Mouse (Mus musculus) left cerebral cortex, postnatal 36 days (tissue): ENCODE measurements around the gene E2f2. TPM values are rescaled to one million over a fixed set of nuclear protein-coding genes. Genes with fewer than 3 reads are reported as not detected.

Source experiments
- DNase-seq, 2 experiments: peaks; one replicate each; pipeline ENCODE4 v3.0.0; 2021 to 2022; ENCODE audit warnings: low spot score in 2 of 2, mixed read lengths in 1 of 2
- intact Hi-C: fragments of 180-260 bp; cut with DNase I; formaldehyde crosslinking; loops from one replicate; pipeline ENCODE4 v1.15.1; 2025
- total RNA-seq, 2 experiments: library from RNA; stranded (reverse); gene quantifications; 2 replicates each; pipeline ENCODE4 v1.2.3; 2021

E2f2 gene
- total RNA-seq, 2 experiments from 2014 or later, result 0.61 to 0.72 TPM

DNA sequence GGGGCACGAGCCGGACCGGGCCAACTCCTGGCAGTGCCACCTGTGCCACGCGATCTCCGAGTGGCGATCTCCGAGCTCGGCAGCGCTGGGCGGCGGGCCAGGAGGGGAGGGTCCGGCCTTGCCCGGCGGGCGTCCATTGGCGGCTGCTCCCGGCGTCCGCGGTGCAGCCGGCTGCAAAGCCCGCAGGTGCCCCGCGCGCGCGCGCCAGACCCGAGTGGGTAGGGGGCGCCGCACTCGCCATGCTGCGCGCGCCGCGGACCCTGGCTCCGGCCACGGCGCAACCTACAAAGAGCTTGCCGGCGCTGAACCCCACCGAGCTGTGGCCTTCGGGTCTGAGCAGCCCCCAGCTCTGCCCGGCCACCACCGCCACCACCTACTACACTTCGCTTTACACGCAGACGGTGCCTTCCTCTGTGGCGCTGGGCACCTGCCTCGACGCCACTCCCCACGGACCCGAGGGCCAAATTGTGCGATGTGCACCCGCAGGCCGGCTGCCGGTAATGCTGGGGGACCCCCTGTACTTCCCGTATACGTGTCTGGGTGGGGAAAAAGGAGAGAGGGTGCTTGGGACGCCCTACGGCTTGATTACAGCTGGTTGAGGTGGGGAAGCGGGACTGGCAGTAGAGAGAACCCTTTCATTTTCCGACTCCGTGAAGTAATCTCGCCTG lies 482 bp downstream of the E2f2 start:
- intact Hi-C loops, result no loop called here
- DNase-seq, result no peak

DNA sequence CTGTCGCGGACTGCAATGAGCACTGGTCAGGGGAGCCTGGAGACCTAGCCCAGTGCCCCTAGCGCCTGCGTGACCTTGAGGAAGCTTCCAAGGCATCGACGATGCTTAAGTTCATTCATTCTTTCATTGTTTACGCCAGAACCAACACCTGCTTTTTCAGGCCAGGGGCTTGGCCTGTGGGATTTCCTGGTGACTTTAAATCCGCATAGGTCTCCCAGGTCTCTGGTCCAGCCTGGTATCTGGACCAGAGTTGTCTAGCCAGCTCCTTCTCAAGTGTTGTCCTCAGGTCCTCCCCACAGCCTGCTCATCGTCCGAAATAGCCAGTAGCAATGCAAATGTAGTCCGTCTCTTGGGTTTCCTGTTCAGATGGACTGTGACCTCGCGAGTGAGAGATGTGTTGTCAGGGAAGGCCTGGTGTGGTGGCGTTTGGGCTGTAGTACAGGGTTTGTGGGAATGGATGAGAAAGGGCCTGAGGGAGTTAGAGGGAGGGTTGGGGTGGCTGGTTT lies 1.1 kb downstream of the E2f2 start:
- intact Hi-C loops, result no loop called here
- DNase-seq, result no peak

DNA sequence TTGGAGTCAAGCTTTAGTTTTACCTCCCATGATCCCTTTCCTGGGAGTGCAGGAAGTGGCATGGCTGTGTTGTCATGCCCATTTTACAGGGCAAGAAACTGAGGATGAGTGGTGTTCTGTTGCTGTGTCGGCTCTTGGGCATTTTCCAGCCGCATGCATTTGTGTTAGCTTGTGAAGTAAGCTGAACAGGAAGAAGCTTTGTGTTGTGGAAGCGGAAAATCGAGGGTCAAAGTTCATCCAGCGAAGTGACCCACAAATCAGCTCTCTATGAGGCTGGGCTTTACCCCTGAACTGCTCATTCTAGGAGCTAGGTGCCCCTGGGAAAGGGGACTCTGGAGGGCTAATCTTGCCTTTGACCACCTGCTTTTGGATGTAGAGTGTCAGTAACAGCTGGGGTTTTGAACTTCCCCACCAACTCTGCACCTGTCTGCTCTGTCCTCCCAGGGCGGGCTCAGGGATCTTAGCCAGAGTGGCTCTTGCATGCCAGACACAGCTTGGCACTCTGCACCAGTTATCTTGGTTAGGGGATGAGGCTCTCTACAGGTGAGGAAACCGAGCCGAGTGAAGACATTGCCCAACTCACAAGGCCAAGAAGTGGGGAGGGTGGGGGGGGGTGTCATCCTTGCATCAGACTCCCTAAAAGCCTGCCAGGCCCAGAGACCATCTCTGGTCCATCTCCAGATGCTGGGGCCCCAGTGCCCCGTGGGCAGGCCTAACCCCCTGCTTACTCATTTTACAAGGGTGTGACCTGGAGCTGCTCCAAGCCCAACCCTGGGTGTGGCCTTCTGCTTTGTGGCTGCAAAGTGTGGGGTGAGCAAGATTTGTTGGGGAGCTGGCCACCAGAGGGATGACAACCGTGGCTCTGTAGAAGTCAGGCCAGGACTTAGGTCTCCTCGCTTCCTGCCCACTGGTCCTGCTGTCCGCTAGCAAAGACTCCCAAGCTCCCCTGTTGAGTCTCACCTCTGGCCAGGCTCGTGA lies 2.3 kb downstream of the E2f2 start:
- no peak for DNase-seq
- intact Hi-C loops, result no loop called here

DNA sequence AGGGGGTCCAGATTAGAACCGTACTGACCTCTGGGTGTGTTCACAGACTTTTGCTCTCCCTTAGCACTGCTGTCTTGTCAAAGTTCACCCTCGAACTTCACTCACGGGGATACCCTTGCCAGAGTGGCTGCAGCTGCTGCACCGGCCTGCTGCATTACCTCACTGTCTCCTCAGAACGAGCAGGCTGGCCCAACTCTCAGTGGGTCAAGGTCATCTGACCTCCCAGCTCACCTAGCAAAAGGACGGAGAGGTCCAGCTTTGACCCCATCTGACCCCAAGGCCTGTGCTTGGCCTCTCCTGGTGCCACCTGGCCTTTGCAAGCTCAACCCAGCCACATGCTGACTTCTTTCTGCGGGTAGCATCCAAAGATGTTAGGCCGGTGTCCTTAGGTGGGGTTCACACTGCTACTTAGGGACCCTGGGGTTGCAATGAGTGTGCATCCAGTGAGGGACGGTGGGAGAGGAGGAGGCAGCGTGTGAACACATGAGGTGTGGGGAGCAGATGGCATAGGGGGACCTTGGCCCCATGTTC lies 3.9 kb downstream of the E2f2 start:
- no peak for DNase-seq
- intact Hi-C loops, result no loop called here

DNA sequence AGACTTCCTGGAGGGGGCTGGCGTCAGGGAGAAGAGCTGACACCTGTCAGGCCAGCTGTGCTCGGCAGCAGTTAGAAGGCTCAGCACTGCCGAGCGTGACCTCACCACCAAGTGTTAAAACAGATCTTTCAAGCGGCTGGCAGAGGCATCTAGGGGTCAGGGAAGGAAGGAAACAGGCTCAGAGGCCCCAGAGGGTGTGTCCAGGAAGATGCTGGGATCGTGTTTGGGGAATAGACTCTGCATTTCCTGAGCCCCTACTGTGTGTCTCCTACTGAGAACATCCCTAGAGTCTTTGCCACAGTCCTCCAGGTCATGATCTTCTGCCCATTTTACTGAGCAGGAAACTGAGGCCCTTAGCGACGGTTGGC lies 5.0 kb downstream of the E2f2 start:
- DNase-seq, result no peak
- intact Hi-C loops, result no loop called here

DNA sequence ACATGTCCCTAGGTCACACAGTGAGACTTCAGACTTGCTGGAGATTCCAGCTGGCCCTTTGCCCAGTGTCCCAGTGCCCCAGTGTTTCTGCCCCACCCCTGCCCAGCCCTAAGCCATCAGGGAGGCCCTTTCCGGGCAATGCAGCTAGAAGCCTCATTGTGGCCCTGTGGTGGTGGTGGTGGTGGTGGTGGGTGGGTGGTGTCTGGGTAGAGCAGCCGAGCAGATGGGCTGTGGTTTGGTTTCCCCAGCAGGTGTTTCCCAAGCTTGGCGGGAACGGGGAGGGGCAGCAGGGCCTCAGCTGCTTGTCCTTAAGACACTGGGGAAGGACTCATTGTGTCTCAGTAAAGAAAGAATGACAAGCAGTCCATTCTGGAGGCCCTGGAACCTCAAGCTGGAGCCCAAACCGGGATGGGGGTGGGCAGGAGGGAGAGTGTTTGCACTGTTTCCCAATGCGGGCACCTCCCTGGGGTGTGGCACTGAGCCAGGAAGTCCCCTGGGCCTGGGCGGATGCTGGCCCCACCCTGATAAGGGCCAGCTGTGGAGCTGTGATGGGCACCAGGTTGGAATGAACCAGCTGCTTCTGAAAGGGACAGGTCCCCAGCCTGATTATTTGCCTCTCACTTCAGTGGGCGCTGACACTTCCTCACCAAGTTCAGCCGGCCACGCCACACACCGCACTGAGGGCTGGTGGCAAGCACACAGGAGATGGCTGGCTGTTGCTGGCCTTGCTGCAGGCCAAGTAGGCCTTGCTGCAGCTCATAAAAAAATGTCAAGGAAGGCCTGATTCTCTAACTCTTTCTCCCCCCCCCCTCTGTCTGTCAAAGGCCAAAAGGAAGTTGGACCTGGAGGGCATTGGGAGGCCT lies 5.6 kb downstream of the E2f2 start:
- no peak for DNase-seq

DNA sequence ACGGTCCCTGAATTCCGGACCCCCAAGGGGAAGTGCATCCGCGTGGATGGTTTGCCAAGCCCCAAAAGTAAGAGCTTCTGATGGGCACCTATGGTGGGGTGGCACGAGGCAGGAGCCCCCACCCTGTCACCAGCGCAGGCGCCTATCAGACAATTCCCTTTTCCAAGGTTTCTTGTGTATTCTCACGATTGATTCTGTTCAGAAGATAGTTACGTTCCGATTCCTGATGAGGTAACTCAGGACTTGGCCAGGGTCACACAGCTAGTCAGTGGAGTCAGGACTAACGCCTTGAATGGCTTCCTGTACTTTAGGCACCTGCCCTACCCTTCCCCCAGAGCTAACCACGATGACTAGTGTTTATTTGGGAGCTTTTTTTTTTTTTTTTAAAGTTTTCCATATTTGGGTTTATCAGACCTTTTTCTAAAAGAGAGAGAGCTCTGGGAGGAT lies 6.3 kb downstream of the E2f2 start:
- no peak for DNase-seq
- intact Hi-C loops, result no loop called here

More for the DNA sequence above, 5.6 kb downstream of the E2f2 start:
- intact Hi-C loops, result no loop called here

DNA sequence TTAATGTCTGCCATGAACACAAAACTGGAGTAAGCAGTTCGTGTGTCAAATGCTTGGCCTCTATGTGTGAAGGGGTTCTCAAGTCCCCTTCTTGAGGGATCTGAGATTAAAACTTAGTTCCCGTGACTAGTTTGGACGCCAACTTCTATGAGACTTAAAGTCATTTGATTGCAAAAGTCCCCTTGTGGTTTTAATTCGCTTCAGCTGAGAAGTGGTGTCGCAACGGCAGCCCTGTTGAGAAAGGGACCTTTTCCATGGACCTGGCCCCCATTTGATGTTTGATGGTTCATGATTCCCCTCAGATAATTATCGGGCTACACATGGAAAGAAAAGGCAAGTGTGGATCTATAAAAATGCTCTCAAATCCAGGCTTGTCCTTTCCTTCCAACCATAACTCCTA lies 7.3 kb downstream of the E2f2 start:
- intact Hi-C loops, result no loop called here
- DNase-seq, result no peak

DNA sequence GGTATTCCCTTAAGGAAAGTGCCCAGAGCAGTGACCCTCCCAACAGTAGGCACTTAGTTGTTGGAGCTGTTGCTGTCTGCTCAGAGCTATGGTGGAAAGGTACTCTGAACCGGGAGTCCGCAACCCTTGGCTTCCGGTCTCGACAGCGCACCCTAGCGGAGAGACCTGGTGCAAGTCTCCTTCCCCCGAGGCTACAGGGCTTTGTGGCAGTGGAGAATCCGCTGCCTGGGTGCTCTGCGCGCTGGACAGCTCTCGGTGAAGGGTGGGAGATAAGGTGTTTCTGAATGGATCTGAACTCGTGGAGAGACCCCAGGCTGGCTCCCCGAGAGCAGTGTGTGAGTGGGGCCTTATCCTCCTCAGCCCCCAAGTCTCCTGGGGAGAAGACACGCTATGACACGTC lies 7.8 kb downstream of the E2f2 start:
- intact Hi-C loops, result no loop called here
- peak; percentile 72 to 74 for DNase-seq

DNA sequence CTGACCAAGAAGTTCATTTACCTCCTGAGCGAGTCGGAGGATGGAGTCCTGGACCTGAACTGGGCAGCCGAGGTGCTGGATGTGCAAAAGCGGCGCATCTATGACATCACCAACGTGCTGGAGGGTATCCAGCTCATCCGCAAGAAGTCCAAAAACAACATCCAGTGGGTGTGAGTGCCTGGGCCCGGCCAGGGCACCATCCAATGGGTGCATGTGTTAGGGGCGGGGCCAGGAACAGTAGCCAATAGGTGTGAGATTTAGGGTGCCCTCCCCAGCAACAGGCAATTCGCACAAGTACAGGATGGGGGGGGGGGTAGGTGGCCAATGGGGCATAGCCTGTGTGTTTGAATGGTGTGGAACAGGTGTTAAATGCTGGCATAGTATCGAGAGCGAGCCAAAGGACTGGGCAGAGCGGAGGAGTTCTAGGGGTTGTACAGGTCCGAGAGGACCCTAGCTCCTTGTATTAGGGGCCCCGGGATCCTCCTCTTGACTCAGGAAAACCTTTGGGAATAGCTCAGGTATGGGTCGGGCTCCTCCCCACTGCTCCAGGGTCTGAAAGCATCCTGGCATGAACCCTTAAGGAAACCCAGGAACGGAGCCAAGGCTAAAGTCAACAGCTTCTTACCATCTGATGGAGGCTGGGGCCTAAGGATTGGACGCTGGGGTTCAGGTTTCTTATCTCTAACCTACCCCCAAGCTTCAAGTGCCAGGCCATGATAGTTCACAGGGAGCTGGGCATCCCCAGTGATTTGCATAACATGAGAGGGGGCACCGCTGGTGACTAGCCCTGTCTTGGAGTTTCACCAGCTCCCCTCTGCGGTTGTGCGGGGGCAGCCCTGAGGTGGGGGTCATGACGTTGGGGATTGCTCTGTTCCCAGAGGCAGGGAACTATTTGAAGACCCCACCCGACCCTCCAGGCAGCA lies 8.5 kb downstream of the E2f2 start:
- intact Hi-C loops, result no loop called here
- peak; percentile 53 to 57 for DNase-seq

DNA sequence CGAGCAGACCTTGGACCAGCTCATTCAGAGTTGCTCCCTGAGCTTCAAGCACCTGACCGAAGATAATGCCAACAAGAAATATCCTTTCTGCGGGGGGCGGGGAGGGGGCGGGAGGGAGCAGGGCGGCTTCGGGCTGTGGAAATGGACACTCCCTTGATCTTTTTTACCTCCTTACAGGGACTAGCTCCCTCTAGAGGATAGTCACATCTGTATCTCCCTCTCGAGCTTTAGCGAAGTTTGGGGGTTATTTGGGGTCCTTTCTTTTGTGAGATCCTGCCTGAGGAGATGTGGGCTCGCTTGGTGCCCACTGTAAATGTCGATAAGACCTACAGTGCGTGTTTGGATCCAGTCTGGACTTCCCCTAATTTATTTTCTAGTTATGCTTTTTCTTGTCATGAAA lies 9.2 kb downstream of the E2f2 start:
- DNase-seq, result no peak
- intact Hi-C loops, result no loop called here

DNA sequence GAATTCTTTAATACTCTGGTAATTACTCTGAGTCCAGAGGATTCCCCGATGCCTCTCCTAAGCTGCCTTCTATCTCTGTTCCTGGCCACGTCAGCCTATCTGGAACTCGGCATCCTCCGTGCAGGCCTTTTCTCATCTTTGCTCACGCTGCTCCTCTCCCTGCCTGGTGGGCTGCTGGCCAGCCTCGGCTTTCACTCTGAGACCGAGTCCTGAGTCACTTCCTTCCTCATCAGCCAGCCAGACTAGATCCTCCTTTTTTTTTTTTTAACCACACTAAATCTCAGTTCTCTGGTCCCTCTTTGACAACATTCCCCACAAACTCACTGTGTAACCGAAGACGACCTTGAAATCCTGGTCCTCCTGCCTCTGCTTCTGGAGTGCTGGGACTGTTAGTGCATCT lies 13.2 kb downstream of the E2f2 start:
- peak in 1 of 2 experiments; percentile 40 for DNase-seq
- intact Hi-C loops, result no loop called here

DNA sequence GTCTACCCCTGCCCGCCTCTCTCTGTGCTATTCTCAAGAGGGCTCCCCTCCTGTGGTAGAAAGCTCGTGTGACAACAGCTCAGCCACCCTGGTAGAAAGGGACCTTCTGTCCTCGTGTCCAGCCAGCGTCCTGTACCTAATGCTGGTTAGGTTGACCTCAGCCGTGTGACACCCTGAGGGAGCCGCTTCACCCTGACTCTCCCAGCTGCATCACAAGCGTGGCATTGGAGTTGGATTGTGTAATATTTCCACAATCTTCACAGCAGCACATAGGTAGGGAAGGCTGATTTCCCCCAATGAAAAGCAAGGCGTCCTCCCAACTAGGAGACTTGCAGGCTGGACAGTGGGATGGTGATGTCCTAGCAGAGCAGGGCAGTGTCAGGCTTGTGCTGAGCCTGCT lies 14.1 kb downstream of the E2f2 start:
- DNase-seq, result no peak
- intact Hi-C loops, result no loop called here

DNA sequence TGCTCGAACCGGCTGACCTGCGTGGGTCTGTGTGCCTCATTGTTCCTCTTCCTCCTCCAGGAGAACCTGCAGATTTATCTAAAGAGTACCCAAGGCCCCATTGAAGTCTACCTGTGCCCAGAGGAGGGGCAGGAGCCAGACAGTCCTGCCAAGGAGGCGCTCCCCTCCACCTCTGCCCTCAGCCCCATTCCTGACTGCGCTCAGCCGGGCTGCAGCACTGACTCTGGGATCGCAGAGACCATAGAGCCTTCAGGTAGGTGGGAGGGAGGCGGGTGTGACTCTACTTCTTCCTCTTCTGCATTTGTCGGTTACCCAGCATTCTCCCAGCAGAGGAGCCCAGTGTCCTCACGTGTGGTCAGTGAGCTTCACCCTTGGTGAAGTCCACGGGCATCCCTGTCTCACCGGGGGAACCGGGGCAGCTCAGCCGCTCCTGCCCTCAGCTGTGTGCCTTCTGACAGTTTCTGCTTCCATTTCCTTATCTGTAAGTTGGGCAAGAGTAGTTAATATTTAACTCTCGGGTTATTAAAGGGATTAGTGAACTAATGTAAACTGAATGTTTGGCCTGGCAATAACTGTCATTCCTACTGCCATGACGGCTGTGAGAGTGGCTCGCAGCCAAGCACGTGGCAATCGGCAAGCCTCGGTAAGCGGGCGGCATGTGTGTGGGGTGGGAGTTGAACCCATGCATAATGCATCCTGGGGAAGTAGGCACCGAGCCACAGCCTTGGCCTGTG lies 14.7 kb downstream of the E2f2 start:
- intact Hi-C loops, result no loop called here
- DNase-seq, result no peak

DNA sequence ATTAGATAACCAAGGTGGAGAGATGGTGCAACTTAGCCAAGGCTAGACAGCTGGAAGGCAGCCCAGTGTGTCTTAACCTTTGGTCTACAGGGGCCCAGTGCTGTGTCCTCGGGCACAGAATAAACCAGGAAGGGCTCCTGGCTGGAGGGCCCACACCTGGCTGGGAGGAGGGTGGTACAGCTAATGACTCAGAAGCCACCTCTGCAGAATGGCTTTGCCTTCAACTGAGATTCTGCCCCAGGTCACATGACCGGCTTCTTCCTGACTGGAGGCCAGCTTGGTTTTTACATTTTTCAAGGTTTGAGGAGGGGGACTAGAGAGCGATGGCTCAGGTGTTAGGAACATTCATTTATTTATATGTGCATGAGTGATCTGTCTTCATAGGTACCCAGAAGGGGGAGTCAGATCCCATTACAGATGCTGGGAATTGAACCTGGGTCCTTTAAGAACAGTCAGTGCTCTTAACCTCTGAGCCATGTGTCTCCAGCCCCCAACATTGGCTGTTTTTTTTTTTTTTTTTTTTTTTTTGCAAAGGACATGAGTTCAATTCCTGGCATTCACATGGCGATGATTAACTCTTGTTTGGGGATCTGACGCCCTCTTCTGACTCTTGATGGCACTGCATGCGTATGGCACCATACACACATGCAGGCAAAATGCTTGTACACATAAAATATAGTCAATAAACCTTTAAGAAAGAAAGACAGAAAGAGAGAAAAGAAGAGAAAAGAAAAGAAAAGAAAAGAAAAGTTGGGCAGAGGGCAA lies 17.0 kb downstream of the E2f2 start:
- DNase-seq, result no peak
- intact Hi-C loops, result no loop called here

DNA sequence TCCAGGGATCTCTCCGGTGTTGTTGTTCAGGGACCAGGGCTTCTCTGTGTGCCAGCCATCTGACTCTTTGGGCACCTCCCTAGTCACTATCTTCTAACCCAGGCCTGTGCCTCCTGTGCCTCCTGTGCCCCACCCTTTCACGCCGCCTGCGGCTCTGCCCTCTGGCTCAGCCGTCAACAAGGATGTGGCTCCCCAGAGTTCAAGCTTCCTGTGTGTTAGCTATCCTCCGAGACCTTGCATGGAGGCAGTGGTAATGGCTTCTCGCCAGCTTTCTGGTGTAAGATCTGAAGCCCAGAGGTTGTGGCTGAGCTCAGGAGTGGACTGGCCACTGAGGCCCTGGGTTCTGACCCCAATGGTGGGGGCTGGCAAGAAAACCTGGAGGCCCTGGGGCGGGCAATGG lies 17.7 kb downstream of the E2f2 start:
- intact Hi-C loops, result no loop called here
- DNase-seq, result no peak

DNA sequence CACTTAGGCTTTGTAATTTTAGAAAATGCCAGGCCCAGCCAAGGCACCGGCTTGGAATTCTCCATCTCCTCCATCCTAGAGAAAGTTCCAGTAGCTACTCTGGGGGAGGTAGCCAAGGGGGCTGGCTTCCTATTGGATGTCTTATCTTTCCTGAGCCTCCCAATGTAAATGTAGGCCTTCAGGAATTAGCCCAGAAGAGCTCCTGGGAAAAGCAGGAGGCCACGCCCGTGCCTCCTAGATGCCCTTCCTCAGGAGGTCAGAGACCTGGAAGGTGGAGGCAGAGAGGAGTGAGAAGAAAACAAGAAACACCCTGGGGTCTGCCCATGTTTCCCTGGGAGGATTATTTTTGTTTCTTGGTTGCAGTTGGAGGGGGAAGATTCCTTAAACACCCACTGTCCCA lies 21.4 kb downstream of the E2f2 start:
- no peak for DNase-seq
- intact Hi-C loops, result no loop called here
